Mouse (Mus musculus) fat pad, adult 2 months (tissue): ENCODE measurements at regions not wholly inside any gene's neighbourhood (a gene's known extent, or its start where the extent isn't known, plus 50 kb on each side); places are given as distances from the start of the nearest gene placed in this dataset.

ENCODE experiments used
- DNase-seq: peaks from one replicate; pipeline ENCODE4 v3.0.0-alpha.2; 2011; ENCODE audit warnings: low read depth, low spot score; ENCODE audit errors: extremely low read depth

DNA sequence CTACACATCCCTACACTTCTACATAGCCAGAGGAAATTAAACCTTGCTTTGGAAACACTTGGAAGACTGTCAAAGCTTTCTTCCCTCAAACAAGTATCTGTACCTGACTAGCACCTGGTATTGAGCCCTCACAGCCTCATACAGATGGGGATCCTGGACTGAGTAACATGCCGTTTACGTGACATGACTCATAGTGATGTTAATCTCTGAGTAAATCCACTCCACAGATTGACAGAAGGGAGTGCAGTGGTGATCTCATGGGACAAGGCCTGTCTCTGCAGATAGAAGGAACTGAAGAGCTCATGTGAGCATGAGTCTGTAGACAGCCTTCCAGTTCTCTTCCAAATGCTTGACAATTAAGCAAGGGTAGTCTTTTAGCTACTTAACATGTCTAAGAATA, 141.8 kb upstream of the Ccnd2 start:
- peak; percentile 43 for DNase-seq

DNA sequence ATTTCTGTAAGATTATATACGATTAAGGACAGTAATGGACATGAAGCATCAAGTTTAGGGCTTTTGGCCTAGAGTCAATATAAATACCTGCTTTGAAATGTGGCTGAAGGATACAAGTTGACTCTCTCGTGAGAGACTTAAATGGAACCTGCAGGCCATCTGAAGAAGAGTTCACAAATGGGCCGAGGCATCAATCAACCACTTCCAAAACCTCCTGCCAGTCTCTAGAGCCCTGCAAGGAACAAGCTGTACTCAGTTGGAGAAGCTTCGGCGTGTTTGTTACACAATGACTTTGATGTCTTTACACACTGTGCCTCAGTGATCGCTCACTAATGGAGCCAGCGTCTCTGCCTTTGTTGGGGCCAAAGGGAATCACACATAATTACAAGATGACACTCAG, 146.1 kb upstream of the Ccnd2 start:
- DNase-seq, result peak; percentile 89

- no peak for DNase-seq
Measured at GRCm38 (mm10) chr6:127311192-127312054, 135.2 kb upstream of the Parp11 start.

DNA sequence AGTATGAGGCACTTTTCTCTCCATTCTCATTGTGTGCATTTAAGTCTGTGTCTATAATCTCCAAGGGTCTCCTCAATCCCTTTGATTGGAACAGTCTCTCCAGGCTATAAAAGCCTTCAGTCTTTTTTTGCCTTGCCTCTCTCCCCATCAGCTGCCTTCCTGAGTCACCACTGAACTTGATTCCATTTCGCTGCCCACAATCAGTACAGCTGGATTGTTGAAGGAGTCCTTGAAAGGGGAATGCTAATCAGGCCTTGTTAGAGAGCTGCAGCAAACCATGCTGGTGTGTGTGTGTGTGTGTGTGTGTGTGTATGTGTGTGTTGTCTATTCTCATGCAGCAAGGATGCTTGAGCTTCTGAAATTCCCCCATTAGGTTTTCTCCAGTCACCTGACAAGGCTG, 129.3 kb upstream of the Parp11 start:
- DNase-seq, result no peak

GRCm38 (mm10) chr6:127318746-127319582, 127.7 kb upstream of the Parp11 start:
- no peak for DNase-seq

- DNase-seq, result no peak
Measured at GRCm38 (mm10) chr6:127320600-127320999, 126.0 kb upstream of the Parp11 start.

DNA sequence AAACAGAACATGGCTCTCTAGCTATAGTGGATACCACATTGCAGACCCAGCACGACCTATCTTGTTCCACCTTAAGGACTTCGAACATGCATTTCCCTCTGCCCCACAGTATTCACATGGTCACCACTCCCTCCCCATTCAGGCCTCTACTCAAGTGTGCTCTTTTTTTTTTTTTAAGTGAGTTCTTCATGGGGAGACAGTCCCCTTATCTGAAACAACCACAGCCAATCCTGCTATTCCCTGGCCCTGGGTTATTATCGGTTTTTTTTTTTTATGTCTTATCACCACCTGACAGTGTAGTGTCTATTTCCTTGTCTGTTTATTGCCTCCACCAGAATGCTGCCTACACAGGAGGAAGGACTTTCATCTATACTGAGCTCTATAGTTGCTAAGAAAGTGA, 125.6 kb upstream of the Parp11 start:
- DNase-seq, result no peak

DNA sequence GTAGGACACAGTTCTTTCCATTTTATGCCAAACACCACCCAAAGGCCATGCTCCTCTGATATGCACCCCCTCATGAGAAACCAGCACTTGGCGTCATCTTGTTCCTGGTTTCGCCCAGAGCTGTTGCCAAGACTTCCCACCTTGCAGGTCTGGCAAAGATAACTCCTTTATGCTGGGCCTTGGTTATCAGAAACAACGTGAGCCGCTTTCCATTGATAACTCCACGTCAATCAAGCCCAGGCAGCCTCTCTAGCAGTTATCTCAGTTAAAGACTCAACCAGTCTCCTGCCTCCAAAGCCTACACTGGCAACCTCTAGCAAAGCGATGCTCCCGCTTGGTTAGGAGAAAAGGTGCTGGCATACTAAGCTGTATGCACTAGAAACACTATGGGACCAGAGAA, 124.2 kb upstream of the Parp11 start:
- no peak for DNase-seq

DNA sequence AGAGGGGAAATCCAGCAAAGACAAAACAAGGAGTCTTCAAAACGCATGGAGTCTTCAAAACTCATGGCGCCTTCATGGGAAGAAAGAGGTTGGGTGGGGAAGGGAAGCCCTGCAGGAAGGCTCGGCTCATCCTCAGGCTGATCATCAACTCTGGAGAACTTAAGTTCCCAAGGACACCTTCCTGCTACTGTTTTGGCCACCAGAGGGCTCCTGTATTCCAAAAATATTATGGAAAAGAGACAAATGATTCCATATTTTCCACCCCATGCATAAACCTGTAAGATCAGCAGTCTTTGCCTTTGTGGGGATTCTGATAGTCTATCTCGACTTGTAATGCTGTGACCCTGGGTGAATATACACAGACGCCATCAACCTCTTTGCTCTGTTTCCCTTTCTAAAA, 121.7 kb upstream of the Parp11 start:
- DNase-seq, result no peak

GRCm38 (mm10) chr6:127325596-127326332, 120.9 kb upstream of the Parp11 start:
- DNase-seq, result no peak

GRCm38 (mm10) chr6:127326333-127326729, 120.3 kb upstream of the Parp11 start:
- no peak for DNase-seq

- no peak for DNase-seq
Measured at GRCm38 (mm10) chr6:127329191-127330014, 117.2 kb upstream of the Parp11 start.

DNA sequence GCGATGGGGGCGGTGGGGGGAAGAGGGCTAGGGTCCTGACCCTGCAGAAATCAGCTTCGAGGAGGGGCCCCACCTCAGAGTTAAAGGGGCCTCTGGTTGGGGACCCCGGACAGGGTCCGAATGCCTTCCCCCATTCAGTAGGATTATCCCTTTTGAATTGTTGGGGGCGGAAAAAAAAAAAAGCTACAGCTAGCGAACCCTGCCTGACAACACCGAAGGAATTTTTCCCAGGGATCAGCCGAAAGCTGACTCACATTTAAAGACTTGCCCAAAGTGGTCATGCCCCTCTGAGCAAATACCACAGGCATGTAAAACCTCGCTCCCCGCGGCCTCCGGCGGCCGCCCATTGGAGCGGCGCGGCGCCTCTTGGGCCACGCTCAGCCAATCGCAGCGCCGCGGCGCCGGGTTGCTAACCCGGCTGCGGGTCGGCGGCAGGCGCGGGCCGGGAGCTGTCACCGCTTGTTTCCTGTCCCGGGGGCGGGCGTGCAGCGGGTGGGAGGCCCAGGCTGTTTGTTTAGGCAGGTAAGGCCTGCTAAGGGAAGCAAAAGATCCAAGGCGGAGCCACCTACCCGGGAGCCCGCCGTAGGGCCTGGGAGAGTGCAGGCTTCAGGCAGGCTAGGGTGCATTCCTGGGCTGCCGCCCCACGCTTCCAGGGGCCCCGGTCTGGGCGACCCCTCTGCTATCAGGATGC, 116.5 kb upstream of the Parp11 start:
- no peak for DNase-seq

DNA sequence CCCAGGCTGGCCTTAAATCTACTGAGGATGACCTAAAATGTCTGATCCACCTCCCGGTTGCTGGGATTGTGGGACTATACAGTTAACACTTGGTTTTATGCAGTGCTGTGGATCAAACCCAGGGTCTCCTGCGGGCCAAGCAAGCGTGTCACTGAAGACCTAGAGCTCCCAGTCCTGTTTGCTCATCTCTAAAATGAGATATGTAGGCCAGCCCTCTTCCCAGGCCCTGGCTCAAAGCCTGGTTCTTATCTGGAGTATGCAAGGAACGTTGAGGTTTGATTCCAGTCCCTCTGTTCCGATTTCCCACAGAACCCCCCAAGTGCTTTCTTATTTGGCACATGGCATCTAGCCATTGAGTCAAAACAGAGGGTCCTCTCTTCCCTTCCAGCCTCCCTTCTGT, 115.5 kb upstream of the Parp11 start:
- no peak for DNase-seq

DNA sequence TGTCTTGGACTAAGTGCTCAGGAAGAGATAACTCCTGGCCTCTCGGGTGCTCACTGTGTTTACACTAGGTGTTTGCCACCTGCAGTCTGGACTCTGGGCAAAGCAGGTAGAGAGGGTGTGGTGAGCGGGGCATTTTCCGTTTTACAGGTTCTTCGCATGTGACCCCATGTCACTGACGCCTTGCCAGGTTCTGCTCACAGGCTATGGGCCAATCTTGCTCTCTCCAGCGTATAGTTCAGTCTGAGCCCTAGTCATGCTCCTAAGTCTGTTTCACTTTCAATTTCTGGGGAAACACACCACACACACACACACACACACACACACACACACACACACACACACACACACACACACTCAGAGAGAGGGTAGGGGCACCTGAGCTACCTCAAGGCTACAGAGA, 112.4 kb upstream of the Parp11 start:
- no peak for DNase-seq

GRCm38 (mm10) chr6:127335462-127335886, 111.2 kb upstream of the Parp11 start:
- DNase-seq, result no peak

DNA sequence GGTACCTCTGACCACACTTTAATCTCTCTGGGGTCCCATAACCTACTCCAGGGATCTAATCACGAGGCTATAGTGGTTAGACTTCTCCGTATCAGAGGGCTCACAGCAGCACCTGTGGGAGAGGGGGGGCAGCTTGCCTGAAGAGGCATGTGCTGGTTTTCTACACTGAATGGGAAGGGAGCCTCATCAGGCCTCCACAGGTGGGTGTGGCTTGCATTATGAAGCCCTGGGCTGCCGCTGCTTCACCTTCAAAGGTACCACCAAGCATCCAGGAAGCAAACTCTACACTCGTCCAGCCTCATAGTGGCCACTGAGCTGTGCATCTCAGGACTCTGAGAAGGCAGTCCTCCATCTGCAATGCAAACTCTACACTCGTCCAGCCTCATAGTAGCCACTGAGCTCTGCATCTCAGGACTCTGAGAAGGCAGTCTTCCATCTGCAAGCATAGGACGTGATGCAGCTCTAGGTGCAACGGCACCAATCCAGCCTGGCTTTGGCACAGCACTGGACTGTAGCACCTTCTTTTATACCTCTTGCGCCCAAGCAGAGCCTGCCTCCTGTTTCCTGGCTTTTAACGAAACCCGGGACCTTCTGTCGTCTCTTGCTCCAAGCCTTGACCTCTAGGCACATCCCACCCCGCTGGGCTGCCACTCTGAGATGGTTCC, 110.5 kb upstream of the Parp11 start:
- DNase-seq, result no peak

DNA sequence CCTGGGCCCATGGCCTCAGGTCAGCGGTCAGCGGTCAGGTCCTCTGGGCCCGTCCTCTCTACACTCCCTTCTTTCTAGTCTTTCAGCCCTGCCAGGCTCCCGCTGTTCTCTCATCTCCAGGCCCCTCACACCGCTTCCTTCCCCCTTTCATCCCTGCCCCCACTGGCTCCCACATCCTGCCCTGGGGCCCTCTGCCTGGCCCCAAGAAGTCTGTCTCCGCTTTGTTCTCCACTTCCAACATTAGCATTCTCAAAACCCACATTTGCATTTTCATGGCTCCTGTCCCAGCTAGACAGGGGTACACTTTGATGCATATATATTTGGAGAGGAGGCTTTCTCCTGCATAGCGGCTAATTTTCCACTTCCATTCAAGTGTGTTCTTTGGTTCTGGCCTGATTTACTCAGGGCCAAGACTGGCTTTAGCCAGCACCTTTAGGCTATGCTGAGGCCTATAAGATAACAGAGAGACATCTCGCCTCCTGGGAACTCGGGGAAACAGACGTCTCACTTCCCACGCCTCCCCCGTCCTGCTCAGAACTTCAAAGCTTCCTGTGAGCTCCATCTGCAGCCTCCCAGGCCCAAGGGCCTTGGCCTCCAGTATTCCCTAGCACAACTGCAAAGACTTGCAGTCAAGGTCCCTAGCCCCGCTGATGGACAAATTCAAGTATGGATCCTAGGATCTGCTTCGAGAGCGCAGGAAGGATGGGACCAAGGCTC, 109.8 kb upstream of the Parp11 start:
- DNase-seq, result no peak

GRCm38 (mm10) chr6:127337398-127337871, 109.2 kb upstream of the Parp11 start:
- DNase-seq, result peak; percentile 99
